Mouse (Mus musculus): ENCODE results near the gene Hmgb4. TPM values are rescaled to one million over a fixed set of nuclear protein-coding genes. Genes with fewer than 3 reads are reported as not detected.

The Hmgb4 gene
- total RNA-seq, 2 experiments from 2014 or later, result not detected

DNA sequence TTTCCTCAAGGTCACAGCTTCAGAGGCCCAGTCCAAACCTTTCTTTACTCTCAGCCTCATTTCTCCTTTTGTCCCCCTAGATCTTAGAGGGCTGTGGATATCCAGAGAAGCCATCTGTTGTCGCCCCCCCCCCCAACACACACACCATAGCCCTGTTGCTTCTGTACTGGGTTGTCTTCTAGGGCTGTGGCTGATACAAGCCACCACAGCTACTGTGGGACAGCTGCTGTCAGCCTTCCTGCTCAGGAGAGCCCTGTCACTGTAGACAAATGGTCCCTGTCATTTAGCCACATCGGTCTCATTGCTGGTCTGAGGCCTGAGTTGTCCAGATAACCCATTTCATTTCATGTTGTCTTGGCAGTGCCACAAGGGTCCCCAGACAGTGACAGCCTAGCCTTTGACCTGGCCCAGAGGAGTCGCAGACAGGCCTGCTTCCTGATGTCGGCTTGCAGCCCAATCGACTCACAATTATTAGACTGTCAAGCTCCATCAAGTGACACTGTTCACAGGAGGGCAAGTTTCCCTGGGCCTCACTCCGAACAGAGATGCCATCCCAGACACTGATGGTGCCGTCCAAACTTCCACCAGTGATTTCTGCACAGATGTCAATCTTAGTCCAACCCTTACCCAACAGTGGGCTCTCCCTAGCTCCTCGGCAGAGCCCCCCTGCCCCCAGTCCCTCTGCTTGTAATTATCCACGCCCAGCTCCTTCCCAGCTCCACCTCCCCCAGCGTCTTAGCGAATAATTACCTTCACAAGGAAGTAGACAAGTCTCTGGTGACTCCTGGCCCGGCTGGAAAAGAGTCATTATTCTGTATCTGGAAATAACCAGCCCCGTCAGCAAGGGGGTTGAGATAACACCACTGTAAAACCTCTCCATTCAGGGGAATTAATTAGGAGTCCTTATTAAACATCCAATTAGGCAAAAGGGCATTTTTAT lies 33.1 kb downstream of the Hmgb4 start:
- intact Hi-C loops (cut with DNase I), result no loop called here
- DNase-seq, result no peak

DNA sequence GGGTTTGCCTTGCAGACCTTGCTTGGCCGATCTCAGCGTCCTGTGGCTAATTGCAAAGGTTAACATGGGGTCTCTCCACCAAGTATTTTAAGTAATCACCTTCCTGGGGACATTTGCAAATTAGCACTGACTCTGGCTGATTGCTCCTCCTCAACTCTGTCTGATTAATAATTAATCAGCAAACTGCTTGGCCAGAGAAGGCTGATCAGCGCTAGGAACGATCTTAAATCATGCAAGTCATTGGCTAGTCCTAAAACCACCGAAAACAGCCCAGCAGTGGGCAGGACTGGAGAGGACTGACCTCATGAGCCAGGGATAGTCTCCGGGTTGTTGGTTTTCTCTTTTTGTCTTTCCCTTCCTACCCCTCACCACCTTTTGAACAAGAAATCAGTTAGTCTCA lies 36.3 kb downstream of the Hmgb4 start:
- intact Hi-C loops (cut with DNase I), result no loop called here
- no peak for DNase-seq

DNA sequence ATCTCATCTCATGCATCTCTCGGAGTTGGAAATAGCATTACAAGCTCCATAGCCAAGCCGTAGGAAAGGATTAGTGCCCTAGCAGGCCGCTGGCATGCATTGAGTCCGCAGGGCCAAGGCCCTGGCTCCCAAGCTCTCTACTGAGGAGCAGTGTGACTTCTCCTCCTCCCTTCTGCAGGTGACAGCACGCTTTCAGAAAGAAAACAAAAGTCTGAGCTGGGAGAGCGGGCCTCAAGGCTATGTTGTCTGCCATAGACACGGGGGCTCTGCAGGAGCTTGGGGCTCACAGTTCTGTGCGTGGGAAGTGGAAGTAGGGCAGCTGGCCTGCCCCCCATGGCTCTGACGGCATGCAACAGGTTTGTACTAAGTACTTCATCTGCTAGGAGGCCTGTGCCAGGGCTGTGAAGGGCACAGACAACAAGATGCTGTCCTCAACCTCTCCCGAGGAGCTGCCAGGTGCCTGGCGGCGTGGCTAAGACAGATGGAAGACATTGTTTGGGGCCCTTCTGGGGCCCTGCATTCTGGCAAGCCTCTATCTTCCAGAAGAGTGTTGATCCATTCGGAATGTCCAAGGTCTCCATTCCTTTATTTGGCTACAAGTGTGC lies 42.7 kb downstream of the Hmgb4 start:
- intact Hi-C loops (cut with DNase I), result no loop called here
- no peak for DNase-seq

Measured in heart, postnatal 14 days (tissue).